Mouse (Mus musculus): Measurements from ENCODE around the gene Nr2f1. TPM values are rescaled to one million over a fixed set of nuclear protein-coding genes. Genes with fewer than 3 reads are reported as not detected.

Nr2f1 gene
- polyA plus RNA-seq, 1 experiment = 84.5 TPM

DNA sequence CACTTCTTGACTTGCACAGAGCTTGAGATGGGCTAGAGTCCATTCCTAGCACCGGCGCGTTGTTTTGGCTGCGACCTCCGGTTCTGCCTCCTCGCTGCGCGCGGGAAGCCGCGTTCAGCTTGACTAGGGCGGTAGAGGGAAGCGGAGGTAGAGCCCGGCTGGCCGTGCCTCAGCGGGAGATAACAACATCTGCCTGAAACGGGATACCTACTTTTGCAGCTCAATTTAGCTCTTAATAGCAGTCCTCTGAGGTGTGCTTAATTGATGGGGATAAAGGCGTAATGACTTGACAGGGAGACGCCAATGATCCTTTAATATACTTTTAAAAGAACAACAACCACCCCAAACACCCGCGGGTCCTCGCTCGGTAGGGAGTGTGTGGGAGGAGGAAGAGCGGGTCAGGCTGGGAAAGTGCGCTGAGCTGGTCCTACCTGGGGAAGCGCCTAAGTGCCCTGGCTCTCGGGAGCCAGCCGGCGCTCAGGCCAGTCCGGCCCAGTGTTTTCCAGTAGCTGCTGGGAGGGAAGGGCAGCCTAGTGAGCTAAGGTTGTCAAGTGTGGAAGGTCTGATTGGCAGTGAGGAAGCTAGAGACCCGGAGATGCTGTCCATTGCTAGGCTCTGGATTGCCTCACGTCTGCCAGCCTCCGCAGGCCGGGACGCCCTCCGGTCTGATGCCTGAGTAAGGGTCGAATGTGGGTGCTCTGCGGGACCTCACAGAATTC lies 10.6 kb upstream of the Nr2f1 start:
- 1% methylated on average over 38 of the region's 38 CpGs for WGBS
- no peaks in the 10 kb centered on the region for H3K27me3 ChIP-seq (ENCODE audit: control insufficient read depth, insufficient read depth, low read length)
- TF ChIP-seq CTCF (IDR thresholded peaks at IDR 0.05; ENCODE audit: borderline replicate concordance, insufficient read depth, low read depth, low read length) (no peak), POLR2A (IDR thresholded peaks at IDR 0.05; ENCODE audit: borderline replicate concordance, insufficient read depth, low read length) (no peak)
- 0 out of 2 replicates have a peak overlapping the region, but pooled peaks have one; percentile 10 for H3K27ac ChIP-seq (ENCODE audit: insufficient read depth, low read length)
- no peaks in the 10 kb centered on the region for H3K4me1 ChIP-seq (ENCODE audit: control insufficient read depth, insufficient read depth, low read length)
- DNase-seq = peak; percentile 57 to 66
- H3K4me3 ChIP-seq (replicated peaks; ENCODE audit: insufficient read depth, low read depth, low read length) = peak overlapping the region; percentile 70

DNA sequence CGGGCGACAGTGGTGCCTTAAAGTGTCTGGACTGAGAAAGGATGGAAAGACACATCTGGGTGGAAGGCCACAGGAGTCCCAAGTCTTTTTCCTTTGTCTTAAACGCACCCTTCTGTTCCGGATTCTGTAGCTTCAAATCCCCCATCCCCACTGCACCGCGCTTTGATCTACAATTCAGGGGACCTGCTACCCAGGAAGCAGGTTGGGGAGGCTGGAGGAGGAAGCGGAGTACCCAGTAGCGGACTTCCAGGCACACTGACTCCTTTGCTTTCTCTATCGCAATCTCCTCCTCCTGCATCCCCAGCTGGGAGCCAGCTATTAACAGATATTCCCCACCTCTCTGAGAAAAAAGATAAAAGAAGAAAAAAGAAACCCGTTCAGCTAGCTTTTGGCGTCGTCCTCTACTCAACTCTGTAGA lies 10.1 kb upstream of the Nr2f1 start:
- Histone ChIP-seq H3K27me3 (ENCODE audit: control insufficient read depth, insufficient read depth, low read length) (no peaks in the 10 kb centered on the region), H3K27ac (ENCODE audit: insufficient read depth, low read length) (no peak overlapping the region), H3K4me3 (replicated peaks; ENCODE audit: insufficient read depth, low read depth, low read length) (peak overlapping the region; percentile 70), H3K4me1 (ENCODE audit: control insufficient read depth, insufficient read depth, low read length) (no peaks in the 10 kb centered on the region)
- DNase-seq = no peak
- 31% methylated on average over 12 of the region's 12 CpGs for WGBS
- TF ChIP-seq CTCF (IDR thresholded peaks at IDR 0.05; ENCODE audit: borderline replicate concordance, insufficient read depth, low read depth, low read length) (no peak), POLR2A (IDR thresholded peaks at IDR 0.05; ENCODE audit: borderline replicate concordance, insufficient read depth, low read length) (no peak)

GRCm38 (mm10) chr13:78208689-78209410 lies 9.3 kb upstream of the Nr2f1 start:
- Histone ChIP-seq H3K4me1 (ENCODE audit: control insufficient read depth, insufficient read depth, low read length) (no peaks in the 10 kb centered on the region), H3K27me3 (ENCODE audit: control insufficient read depth, insufficient read depth, low read length) (no peaks in the 10 kb centered on the region), H3K4me3 (replicated peaks; ENCODE audit: insufficient read depth, low read depth, low read length) (no peak overlapping the region), H3K27ac (ENCODE audit: insufficient read depth, low read length) (no peak overlapping the region)
- TF ChIP-seq CTCF (IDR thresholded peaks at IDR 0.05; ENCODE audit: borderline replicate concordance, insufficient read depth, low read depth, low read length) (no peak), POLR2A (IDR thresholded peaks at IDR 0.05; ENCODE audit: borderline replicate concordance, insufficient read depth, low read length) (no peak)
- DNase-seq = no peak
- 79% methylated on average over 14 of the region's 14 CpGs for WGBS

GRCm38 (mm10) chr13:78207796-78208645 lies 8.5 kb upstream of the Nr2f1 start:
- H3K27ac ChIP-seq (ENCODE audit: insufficient read depth, low read length) = no peak overlapping the region
- DNase-seq = peak in 1 of 2 experiments; percentile 43
- H3K27me3 ChIP-seq (ENCODE audit: control insufficient read depth, insufficient read depth, low read length) = no peaks in the 10 kb centered on the region
- no peak overlapping the region for H3K4me3 ChIP-seq (replicated peaks; ENCODE audit: insufficient read depth, low read depth, low read length)
- no peaks in the 10 kb centered on the region for H3K4me1 ChIP-seq (ENCODE audit: control insufficient read depth, insufficient read depth, low read length)
- TF ChIP-seq CTCF (IDR thresholded peaks at IDR 0.05; ENCODE audit: borderline replicate concordance, insufficient read depth, low read depth, low read length) (no peak), POLR2A (IDR thresholded peaks at IDR 0.05; ENCODE audit: borderline replicate concordance, insufficient read depth, low read length) (no peak)
- WGBS = 38% methylated on average over 12 of the region's 12 CpGs

- Histone ChIP-seq H3K4me1 (ENCODE audit: control insufficient read depth, insufficient read depth, low read length) (no peaks in the 10 kb centered on the region), H3K4me3 (replicated peaks; ENCODE audit: insufficient read depth, low read depth, low read length) (no peak overlapping the region), H3K27ac (ENCODE audit: insufficient read depth, low read length) (no peak overlapping the region), H3K27me3 (ENCODE audit: control insufficient read depth, insufficient read depth, low read length) (no peaks in the 10 kb centered on the region)
- 57% methylated on average over 7 of the region's 7 CpGs for WGBS
- DNase-seq = no peak
- TF ChIP-seq CTCF (IDR thresholded peaks at IDR 0.05; ENCODE audit: borderline replicate concordance, insufficient read depth, low read depth, low read length) (no peak), POLR2A (IDR thresholded peaks at IDR 0.05; ENCODE audit: borderline replicate concordance, insufficient read depth, low read length) (no peak)
Observed at GRCm38 (mm10) chr13:78206891-78207430, 7.4 kb upstream of the Nr2f1 start.

DNA sequence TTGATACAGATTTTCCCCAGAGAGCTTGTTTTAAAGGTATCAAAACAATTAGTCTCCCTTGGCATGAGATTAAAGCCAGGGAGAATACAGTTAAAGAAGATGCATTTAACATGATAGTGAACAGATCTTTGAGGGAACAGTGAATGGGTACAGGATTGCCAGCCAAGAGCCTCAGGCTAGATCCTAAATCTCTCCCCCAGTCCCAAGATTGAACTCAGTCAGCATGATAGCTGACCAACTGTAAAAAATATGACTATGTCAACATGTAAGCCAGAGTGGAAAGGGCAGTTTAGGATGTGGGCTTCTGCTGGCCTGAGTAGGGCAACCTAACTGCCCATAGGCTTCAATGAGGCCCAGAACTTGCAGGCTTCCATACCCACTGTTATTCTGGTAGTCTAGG lies 5.9 kb upstream of the Nr2f1 start:
- H3K27me3 ChIP-seq (ENCODE audit: control insufficient read depth, insufficient read depth, low read length) = no peaks in the 10 kb centered on the region
- H3K4me3 ChIP-seq (replicated peaks; ENCODE audit: insufficient read depth, low read depth, low read length) = no peak overlapping the region
- TF ChIP-seq CTCF (IDR thresholded peaks at IDR 0.05; ENCODE audit: borderline replicate concordance, insufficient read depth, low read depth, low read length) = no peak
- no peak for TF ChIP-seq POLR2A (IDR thresholded peaks at IDR 0.05; ENCODE audit: borderline replicate concordance, insufficient read depth, low read length)
- H3K27ac ChIP-seq (ENCODE audit: insufficient read depth, low read length) = no peak overlapping the region
- no peak for DNase-seq
- no peaks in the 10 kb centered on the region for H3K4me1 ChIP-seq (ENCODE audit: control insufficient read depth, insufficient read depth, low read length)

GRCm38 (mm10) chr13:78203348-78204061 lies 3.9 kb upstream of the Nr2f1 start:
- no peaks in the 10 kb centered on the region for H3K27me3 ChIP-seq (ENCODE audit: control insufficient read depth, insufficient read depth, low read length)
- under 1% methylated on average over 37 of the region's 37 CpGs for WGBS
- no peaks in the 10 kb centered on the region for H3K4me1 ChIP-seq (ENCODE audit: control insufficient read depth, insufficient read depth, low read length)
- peak overlapping the region; percentile 96 for H3K27ac ChIP-seq (ENCODE audit: insufficient read depth, low read length)
- H3K4me3 ChIP-seq (replicated peaks; ENCODE audit: insufficient read depth, low read depth, low read length) = peak overlapping the region; percentile 87
- DNase-seq = peak; percentile 85 to 87
- TF ChIP-seq POLR2A (IDR thresholded peaks at IDR 0.05; ENCODE audit: borderline replicate concordance, insufficient read depth, low read length) (peak; percentile 33; the same call in 1 of the 2 replicates), CTCF (IDR thresholded peaks at IDR 0.05; ENCODE audit: borderline replicate concordance, insufficient read depth, low read depth, low read length) (peak; percentile 36; the same call in 1 of the 2 replicates)

All from cerebellum, adult 2 months (tissue).